Mouse (Mus musculus) heart, postnatal 4 days (tissue): Measurements from ENCODE around the gene Mob3c. TPM values are rescaled to one million over a fixed set of nuclear protein-coding genes. Genes with fewer than 3 reads are reported as not detected.

Source experiments
- DNase-seq: peaks from one replicate; pipeline ENCODE4 v3.0.0; 2021
- total RNA-seq, 2 experiments: library from RNA; stranded (reverse); gene quantifications; 2 replicates each; pipeline ENCODE4 v1.2.3; 2021

Gene Mob3c
- total RNA-seq, 2 experiments from 2014 or later = 6.3 to 8.1 TPM

GRCm38 (mm10) chr4:115835576-115835975, 7.7 kb downstream of the Mob3c start:
- no peak for DNase-seq

- DNase-seq = no peak
These were observed 10.3 kb downstream of the Mob3c start for GRCm38 (mm10) chr4:115838196-115838595.

GRCm38 (mm10) chr4:115838696-115839641, 11.1 kb downstream of the Mob3c start, which contains the start of gene Mknk1:
TSS of gene Mknk1 (plus strand) at chr4:115839198.
- peak; percentile 94 for DNase-seq

- no peak for DNase-seq
These were observed 12.1 kb downstream of the Mob3c start for GRCm38 (mm10) chr4:115839956-115840355.

- no peak for DNase-seq
These were observed 12.9 kb downstream of the Mob3c start for GRCm38 (mm10) chr4:115840842-115841241.

DNA sequence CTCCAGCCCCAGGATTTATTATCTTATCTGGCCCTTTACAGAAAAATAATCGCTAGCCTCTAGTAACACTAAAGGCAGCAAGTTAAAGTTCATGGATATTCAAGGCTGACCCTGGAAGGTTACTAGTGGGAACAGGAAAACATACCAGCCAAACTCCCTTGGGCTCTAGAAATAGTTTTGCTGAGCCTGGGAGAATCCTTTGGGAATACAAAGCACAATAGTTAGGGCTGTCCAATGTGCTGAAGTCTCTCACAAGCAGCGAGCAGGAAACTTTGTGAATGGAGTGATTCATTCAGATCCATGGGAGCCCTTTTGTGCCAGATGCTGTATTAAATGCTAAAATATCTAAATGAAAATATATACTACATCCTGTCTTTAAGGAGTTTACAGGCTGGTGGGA, 18.8 kb downstream of the Mob3c start:
- DNase-seq = no peak

GRCm38 (mm10) chr4:115847377-115847776, 19.5 kb downstream of the Mob3c start:
- DNase-seq = no peak

- no peak for DNase-seq
These were observed 20.2 kb downstream of the Mob3c start for GRCm38 (mm10) chr4:115848083-115848482.

- no peak for DNase-seq
These were observed 21.2 kb downstream of the Mob3c start for GRCm38 (mm10) chr4:115848990-115849677.

GRCm38 (mm10) chr4:115850111-115850510, 22.2 kb downstream of the Mob3c start:
- DNase-seq = no peak

- DNase-seq = no peak
These were observed 22.7 kb downstream of the Mob3c start for GRCm38 (mm10) chr4:115850631-115851030.

- no peak for DNase-seq
These were observed 23.7 kb downstream of the Mob3c start for GRCm38 (mm10) chr4:115851569-115851968.

GRCm38 (mm10) chr4:115855100-115855499, 27.2 kb downstream of the Mob3c start:
- no peak for DNase-seq

GRCm38 (mm10) chr4:115855609-115856008, 27.7 kb downstream of the Mob3c start:
- DNase-seq = no peak

- no peak for DNase-seq
These were observed 28.4 kb downstream of the Mob3c start for GRCm38 (mm10) chr4:115856282-115856681.

DNA sequence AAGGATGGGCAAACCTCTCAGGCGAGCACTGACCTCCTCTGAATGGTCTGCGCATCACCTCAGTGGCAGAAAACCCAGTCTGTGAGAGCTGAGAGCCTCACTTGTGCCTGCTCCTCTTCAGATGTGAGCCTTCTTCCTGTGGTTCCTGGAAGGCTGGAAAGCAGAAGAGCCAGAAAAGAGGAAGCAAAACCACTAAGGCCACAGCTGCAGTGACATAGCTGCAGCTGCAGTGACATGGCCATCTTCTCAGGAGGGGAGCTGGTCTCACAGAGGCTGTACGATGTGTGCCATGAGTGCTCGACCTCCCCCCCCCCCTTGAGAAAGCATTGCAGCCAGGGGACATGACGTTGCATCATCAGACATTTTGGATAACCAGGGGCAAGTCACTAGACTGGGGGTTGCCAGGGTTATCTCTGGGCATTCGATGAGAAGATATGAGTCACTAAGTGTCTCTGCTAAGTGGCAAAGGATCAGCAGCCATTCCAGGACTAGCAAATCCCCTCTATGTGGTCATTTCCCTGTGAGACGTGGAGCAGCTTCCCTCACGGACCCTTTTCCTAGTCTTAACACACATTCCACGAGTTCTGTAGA, 29.5 kb downstream of the Mob3c start:
- DNase-seq = no peak

DNA sequence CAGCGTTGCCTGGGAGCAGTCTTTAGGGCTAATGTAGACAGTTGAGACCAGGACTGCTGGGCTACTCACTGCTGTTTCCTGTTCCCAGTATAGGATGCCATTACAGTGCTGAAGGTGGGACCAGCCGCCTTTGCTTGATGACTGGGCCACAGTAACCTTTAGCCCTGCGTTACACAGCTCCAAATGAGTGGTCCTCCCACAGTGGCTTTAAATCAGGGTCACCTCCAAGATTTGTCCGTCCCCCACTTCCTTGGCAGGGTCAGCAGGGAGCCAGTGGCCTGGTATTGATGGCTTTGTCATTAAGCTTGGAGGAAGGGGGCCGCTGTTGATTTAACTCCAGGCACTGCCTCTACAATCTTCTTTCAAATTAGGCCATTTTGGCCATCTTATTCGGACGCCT, 35.5 kb downstream of the Mob3c start:
- no peak for DNase-seq

GRCm38 (mm10) chr4:115863880-115864279, 36.0 kb downstream of the Mob3c start:
- DNase-seq = no peak

DNA sequence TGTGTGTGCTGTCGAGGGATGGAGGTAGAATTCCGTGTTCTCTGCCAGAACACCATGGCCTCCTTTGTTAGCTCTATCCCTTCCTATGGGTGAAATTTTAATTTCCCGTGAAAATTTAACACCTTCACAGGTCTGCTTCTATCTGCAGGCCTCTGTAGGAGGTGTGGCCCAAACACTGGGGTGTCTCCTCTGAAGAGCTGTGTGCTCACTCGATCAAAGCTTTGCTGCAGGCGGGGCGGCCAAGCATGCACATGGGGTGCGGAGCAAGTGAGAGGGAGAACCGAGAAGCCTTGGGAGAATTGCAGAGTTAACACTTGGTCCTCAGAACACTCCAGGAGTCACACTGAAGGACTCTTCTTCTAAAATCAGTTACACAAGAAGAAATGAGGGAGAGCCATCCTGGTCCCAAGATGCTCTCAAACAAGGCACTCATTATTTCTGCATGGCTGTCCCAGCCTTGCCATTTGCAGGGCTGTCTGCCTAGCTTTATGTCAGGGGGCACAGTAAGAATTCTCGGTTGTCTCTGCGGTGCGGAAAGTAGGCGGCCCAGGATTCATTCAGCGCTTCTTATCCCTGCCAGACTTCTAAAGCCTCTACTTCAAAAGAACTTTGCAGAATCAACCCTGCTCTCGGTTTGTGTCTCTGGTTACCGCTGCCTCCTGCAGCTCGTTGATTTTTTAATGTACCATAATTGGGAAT, 41.8 kb downstream of the Mob3c start:
- DNase-seq = no peak

GRCm38 (mm10) chr4:115873231-115873630, 45.3 kb downstream of the Mob3c start:
- no peak for DNase-seq

DNA sequence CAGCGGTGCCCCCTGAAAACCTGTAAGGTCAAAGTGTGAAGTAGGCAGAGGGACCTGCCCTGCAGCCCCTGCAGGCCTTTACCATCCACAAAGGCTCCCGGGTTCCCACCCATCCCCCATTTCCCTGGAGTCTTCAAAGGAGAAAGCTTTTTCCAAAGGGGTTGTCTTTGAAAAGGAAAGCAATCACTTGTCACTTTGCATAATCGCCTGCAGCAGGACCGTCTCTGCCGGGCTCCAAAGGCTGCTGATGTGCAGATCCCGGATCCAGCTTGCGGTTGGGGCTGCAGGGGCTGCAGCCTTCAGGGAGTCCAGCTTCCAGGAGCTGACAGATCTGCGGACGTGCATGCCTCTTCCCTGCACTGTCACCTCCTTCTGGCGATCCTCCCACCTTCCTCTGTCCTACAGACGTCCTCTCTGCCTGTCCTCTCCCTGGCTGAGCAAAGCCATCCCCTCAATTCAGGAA, 50.4 kb downstream of the Mob3c start:
- peak; percentile 9 for DNase-seq

DNA sequence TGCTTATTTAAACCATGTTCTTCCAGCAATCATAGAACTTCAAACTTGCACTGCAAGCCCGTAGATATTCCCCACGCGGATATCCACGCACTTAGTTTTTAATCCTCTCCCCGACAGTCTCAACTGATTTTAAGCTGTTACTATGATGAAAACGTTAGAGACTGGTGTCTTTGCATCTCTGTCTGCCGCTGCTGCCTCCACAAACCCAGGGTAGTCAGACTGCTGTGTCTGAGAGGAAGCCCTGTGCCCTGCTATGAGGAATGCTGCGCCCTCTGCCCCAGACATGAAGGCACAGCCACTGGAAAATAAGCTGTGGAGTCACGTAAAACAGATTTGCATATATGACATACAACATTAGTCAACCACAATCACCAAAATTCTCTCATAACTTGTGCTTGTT, 50.9 kb downstream of the Mob3c start:
- no peak for DNase-seq
